Mouse (Mus musculus) heart, embryonic 10.5 days (tissue): ENCODE results near the gene Sycp1. TPM values are rescaled to one million over a fixed set of nuclear protein-coding genes. Genes with fewer than 3 reads are reported as not detected.
A peak's percentile ranks its signal among the peaks of the same experiment; 100 is the strongest.

ENCODE experiments used
- DNase-seq: peaks from one replicate; pipeline ENCODE4 v3.0.0-alpha.2; 2017; ENCODE audit warnings: low spot score
- H3K27ac ChIP-seq: fragments of 300-500 bp; sonication (generic); 2 replicates; pipeline ENCODE4 v1.5.1; 2016; ENCODE audit warnings: mild to moderate bottlenecking
- H3K27me3 ChIP-seq: fragments of 300-500 bp; sonication (generic); 2 replicates; pipeline ENCODE4 v1.6.1; 2016; ENCODE audit warnings: mild to moderate bottlenecking; ENCODE audit not compliant: poor library complexity, insufficient read depth, severe bottlenecking
- H3K36me3 ChIP-seq: fragments of 300-500 bp; sonication (generic); 2 replicates; pipeline ENCODE4 v1.6.1; 2016; ENCODE audit warnings: mild to moderate bottlenecking, moderate library complexity
- H3K4me1 ChIP-seq: fragments of 300-500 bp; sonication (generic); 2 replicates; pipeline ENCODE4 v1.6.1; 2016; ENCODE audit warnings: mild to moderate bottlenecking
- H3K4me3 ChIP-seq: fragments of 300-500 bp; sonication (generic); 2 replicates; pipeline ENCODE4 v1.5.1; 2016; ENCODE audit warnings: mild to moderate bottlenecking, moderate library complexity
- H3K9me3 ChIP-seq: fragments of 300-500 bp; sonication (generic); 2 replicates; pipeline ENCODE4 v1.6.1; 2016; ENCODE audit warnings: mild to moderate bottlenecking, moderate library complexity
- WGBS: fragments of 180-500 bp; shearing (Covaris S2); methylation state at CpG from one replicate; pipeline ENCODE4 v1.1.7; 2016; 5-methylcytosine and 5-hydroxymethylcytosine counted together
- polyA plus RNA-seq: library from polyadenylated mRNA; unstranded; fragments of >200 nt; fragmentation: Nextera tagmentation; extraction: Ambion mirVana; gene quantifications from 2 replicates; pipeline ENCODE4 v1.2.1, GENCODE M21; 2016

Sycp1 gene
- not detected in 2 replicates for polyA plus RNA-seq

- Histone ChIP-seq H3K4me1 (no peaks in the 10 kb centered on the region), H3K27me3 (no peaks in the 10 kb centered on the region), H3K36me3 (0 out of 2 replicates have a peak, but pooled peaks cover 3% of the 10 kb centered on the region), H3K4me3 (no peak within 1 kb of the TSS), H3K27ac (no peak within 1 kb of the TSS), H3K9me3 (peaks cover 8% of the 10 kb centered on the region)
- 86% methylated on average over 78 of the region's 78 CpGs for WGBS
- no peak for DNase-seq
These were observed at the start of gene Sycp1 for GRCm38 (mm10) chr3:102935451-102936354. TSS of gene Sycp1 (minus strand) at chr3:102936100.

- Histone ChIP-seq H3K4me1 (peaks cover 6% of the 10 kb centered on the region; the same call in 1 of the 2 replicates), H3K27ac (no peak overlapping the region), H3K36me3 (no peaks in the 10 kb centered on the region), H3K9me3 (no peaks in the 10 kb centered on the region), H3K27me3 (no peaks in the 10 kb centered on the region), H3K4me3 (no peak overlapping the region)
- DNase-seq, result no peak
- 66% methylated on average over 3 of the region's 3 CpGs for WGBS
These were observed 44.4 kb upstream of the Sycp1 start for GRCm38 (mm10) chr3:102980349-102980736.

DNA sequence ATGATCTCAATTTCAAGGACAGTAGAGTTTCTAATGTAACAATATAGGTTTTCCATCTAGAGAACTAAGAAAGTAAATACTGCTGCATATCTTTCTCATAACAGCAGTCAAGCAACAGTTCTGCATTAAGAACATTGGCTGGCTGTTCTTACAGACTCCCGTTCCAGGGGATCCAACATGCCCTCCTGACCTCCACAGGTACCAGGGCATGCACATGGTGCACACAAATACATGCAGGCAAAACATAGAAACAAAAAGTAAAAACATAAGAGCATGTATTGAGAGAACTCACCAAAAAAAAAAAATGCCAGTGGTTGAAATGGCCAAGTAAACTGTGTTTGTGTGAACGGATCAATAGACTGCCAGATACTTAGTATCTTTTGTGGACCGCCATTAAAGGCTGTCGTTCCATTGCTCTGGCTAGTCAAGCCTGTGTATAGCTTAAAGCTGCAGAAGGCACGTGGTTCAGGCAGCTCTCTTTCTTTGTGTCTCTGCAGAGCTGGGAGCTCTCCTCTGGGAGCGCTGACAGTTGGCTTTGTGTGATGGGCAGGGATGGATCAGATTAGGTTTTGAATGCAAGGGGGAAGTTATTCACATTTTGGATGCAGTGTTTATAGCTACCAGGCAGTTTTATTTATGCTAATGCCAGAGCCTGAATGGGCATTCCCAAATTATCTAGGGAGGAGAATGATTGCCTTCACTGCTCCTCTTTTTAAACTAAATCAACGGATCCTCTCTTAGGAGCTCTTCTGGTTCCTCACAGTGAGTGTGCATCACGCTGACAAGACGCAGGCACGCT is 43.8 kb upstream of the Sycp1 start:
- no peak overlapping the region for H3K27ac ChIP-seq
- no peaks in the 10 kb centered on the region for H3K36me3 ChIP-seq
- H3K4me1 ChIP-seq, result peaks cover 6% of the 10 kb centered on the region; the same call in 1 of the 2 replicates
- DNase-seq, result no peak
- no peaks in the 10 kb centered on the region for H3K9me3 ChIP-seq
- 0 out of 2 replicates have a peak overlapping the region, but pooled peaks have one; percentile 12 for H3K4me3 ChIP-seq
- 42% methylated on average over 10 of the region's 10 CpGs for WGBS
- H3K27me3 ChIP-seq, result no peaks in the 10 kb centered on the region

- no peak overlapping the region for H3K4me3 ChIP-seq
- WGBS, result 84% methylated on average over 4 of the region's 4 CpGs
- DNase-seq, result no peak
- H3K9me3 ChIP-seq, result no peaks in the 10 kb centered on the region
- no peaks in the 10 kb centered on the region for H3K36me3 ChIP-seq
- no peaks in the 10 kb centered on the region for H3K27me3 ChIP-seq
- H3K4me1 ChIP-seq, result peaks cover 6% of the 10 kb centered on the region; the same call in 1 of the 2 replicates
- no peak overlapping the region for H3K27ac ChIP-seq
These were observed 41.0 kb upstream of the Sycp1 start for GRCm38 (mm10) chr3:102976906-102977305.

GRCm38 (mm10) chr3:102970508-102970907 is 34.6 kb upstream of the Sycp1 start:
- no peaks in the 10 kb centered on the region for H3K27me3 ChIP-seq

GRCm38 (mm10) chr3:102970067-102970466 is 34.2 kb upstream of the Sycp1 start:
- no peaks in the 10 kb centered on the region for H3K27me3 ChIP-seq
- H3K27ac ChIP-seq, result no peak overlapping the region
- DNase-seq, result no peak
- no peaks in the 10 kb centered on the region for H3K9me3 ChIP-seq
- H3K4me3 ChIP-seq, result no peak overlapping the region
- no peaks in the 10 kb centered on the region for H3K36me3 ChIP-seq
- peaks cover 3% of the 10 kb centered on the region; the same call in 1 of the 2 replicates for H3K4me1 ChIP-seq
- WGBS, result 78% methylated on average over 9 of the region's 9 CpGs

More at GRCm38 (mm10) chr3:102970508-102970907, 34.6 kb upstream of the Sycp1 start:
- no peak overlapping the region for H3K4me3 ChIP-seq
- WGBS, result 83% methylated on average over 3 of the region's 3 CpGs
- peaks cover 3% of the 10 kb centered on the region; the same call in 1 of the 2 replicates for H3K4me1 ChIP-seq
- H3K9me3 ChIP-seq, result no peaks in the 10 kb centered on the region
- no peak for DNase-seq
- no peak overlapping the region for H3K27ac ChIP-seq
- H3K36me3 ChIP-seq, result no peaks in the 10 kb centered on the region

- no peak within 1 kb of the TSS for H3K4me3 ChIP-seq
- no peaks in the 10 kb centered on the region for H3K9me3 ChIP-seq
- H3K27me3 ChIP-seq, result no peaks in the 10 kb centered on the region
- DNase-seq, result no peak
- peaks cover 10% of the 10 kb centered on the region; the same call in 1 of the 2 replicates for H3K4me1 ChIP-seq
- no peak within 1 kb of the TSS for H3K27ac ChIP-seq
- 13% methylated on average over 3 of the region's 3 CpGs for WGBS
- H3K36me3 ChIP-seq, result no peaks in the 10 kb centered on the region
These were observed 28.1 kb upstream of the Sycp1 start, which contains the start of gene Nr1h5 for GRCm38 (mm10) chr3:102964033-102964432. TSS of gene Nr1h5 (minus strand) at chr3:102964133.

- no peak overlapping the region for H3K4me3 ChIP-seq
- no peaks in the 10 kb centered on the region for H3K4me1 ChIP-seq
- no peaks in the 10 kb centered on the region for H3K36me3 ChIP-seq
- H3K27ac ChIP-seq, result no peak overlapping the region
- H3K27me3 ChIP-seq, result no peaks in the 10 kb centered on the region
- DNase-seq, result no peak
- H3K9me3 ChIP-seq, result no peaks in the 10 kb centered on the region
- WGBS, result 39% methylated on average over 3 of the region's 3 CpGs
These were observed 19.7 kb upstream of the Sycp1 start for GRCm38 (mm10) chr3:102955596-102955995.

GRCm38 (mm10) chr3:102955143-102955542 is 19.2 kb upstream of the Sycp1 start:
- no peaks in the 10 kb centered on the region for H3K9me3 ChIP-seq
- no peaks in the 10 kb centered on the region for H3K27me3 ChIP-seq
- no peaks in the 10 kb centered on the region for H3K36me3 ChIP-seq
- DNase-seq, result no peak
- no peaks in the 10 kb centered on the region for H3K4me1 ChIP-seq
- H3K27ac ChIP-seq, result no peak overlapping the region
- no peak overlapping the region for H3K4me3 ChIP-seq
- WGBS, result 86% methylated on average over 3 of the region's 3 CpGs

- Histone ChIP-seq H3K36me3 (no peaks in the 10 kb centered on the region), H3K27me3 (no peaks in the 10 kb centered on the region), H3K4me3 (no peak overlapping the region), H3K9me3 (no peaks in the 10 kb centered on the region), H3K4me1 (no peaks in the 10 kb centered on the region), H3K27ac (no peak overlapping the region)
- no peak for DNase-seq
- 89% methylated on average over 12 of the region's 12 CpGs for WGBS
These were observed 18.6 kb upstream of the Sycp1 start for GRCm38 (mm10) chr3:102954476-102954875.

GRCm38 (mm10) chr3:102946861-102947260 is 11.0 kb upstream of the Sycp1 start:
- Histone ChIP-seq H3K4me1 (no peaks in the 10 kb centered on the region), H3K27me3 (no peaks in the 10 kb centered on the region), H3K4me3 (no peak overlapping the region), H3K9me3 (no peaks in the 10 kb centered on the region), H3K36me3 (no peaks in the 10 kb centered on the region), H3K27ac (no peak overlapping the region)
- WGBS, result 68% methylated on average over 5 of the region's 5 CpGs
- DNase-seq, result no peak

DNA sequence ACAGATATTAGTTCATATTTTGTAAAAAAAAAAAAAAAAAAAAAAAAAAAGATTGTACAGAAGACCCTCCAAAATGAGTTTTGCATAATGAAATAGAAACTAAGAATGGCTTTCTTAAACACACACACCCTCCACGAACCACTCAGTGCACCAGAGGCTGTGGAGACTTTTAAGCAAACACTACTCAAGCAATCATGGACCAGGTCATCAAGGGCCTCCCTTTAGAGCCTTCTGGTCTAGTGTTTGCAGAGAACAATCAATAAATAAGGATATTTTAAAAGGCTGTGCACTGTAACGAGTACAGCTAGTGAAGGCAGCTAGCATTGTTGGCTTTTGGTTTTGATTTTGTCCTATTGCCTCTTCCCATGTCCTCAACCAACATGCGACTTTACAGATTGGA is 10.4 kb upstream of the Sycp1 start:
- Histone ChIP-seq H3K36me3 (no peaks in the 10 kb centered on the region), H3K27me3 (no peaks in the 10 kb centered on the region), H3K27ac (no peak overlapping the region), H3K4me1 (no peaks in the 10 kb centered on the region), H3K4me3 (no peak overlapping the region), H3K9me3 (no peaks in the 10 kb centered on the region)
- WGBS, result 80% methylated on average over 3 of the region's 3 CpGs
- no peak for DNase-seq

DNA sequence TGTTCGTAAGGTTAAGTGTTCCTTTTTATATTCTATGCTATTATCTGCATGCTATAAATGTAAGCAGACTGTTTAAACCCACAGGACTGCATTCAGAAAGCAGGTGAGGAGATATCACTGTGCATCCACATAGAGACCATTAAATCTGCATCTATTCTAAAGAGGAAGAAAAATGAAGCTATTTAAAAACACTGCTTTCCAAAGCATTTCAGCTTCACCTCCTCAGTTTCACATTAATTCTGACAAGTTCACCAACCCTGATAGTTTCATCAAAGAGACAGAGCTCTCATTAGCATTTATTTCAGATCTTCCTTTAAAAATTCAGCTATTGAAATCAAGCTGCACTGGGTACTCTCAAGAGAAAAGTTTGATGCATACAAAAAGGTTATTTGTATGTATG is 2.2 kb upstream of the Sycp1 start:
- peaks cover 8% of the 10 kb centered on the region for H3K9me3 ChIP-seq
- H3K27me3 ChIP-seq, result no peaks in the 10 kb centered on the region
- no peak overlapping the region for H3K27ac ChIP-seq
- no peaks in the 10 kb centered on the region for H3K4me1 ChIP-seq
- WGBS, result 98% methylated on average over 1 of the region's 1 CpGs
- 0 out of 2 replicates have a peak, but pooled peaks cover 3% of the 10 kb centered on the region for H3K36me3 ChIP-seq
- H3K4me3 ChIP-seq, result no peak overlapping the region
- no peak for DNase-seq
